Mouse (Mus musculus): Measurements from ENCODE around the gene Zfp385b.

DNA sequence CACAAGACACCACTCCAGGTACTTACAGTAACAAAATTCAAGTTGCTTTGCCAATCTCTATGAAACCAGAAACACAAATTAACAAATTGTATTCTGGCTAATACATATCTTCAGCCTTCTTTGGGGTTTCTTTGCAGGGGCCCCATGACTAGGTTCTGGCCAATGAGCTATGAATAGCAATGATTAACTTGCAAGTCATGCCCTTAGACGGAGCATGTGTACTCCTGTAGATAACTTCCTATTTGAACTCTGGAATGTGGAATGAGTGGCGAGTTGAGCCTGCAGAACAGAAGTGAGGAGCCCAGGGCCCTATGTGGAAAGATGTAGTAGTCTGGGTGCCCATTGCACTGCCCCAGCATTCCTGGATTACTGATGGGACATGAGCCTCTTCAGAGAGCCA is 276.8 kb downstream of the Zfp385b start:
- TF ChIP-seq CTCF (IDR thresholded peaks at IDR 0.05), result no peak
- no peak for TF ChIP-seq POLR2A (IDR thresholded peaks at IDR 0.05; ENCODE audit: insufficient read depth, low read depth, low read length)
- no peak for TF ChIP-seq EP300 (IDR thresholded peaks at IDR 0.05; ENCODE audit: insufficient read depth, low read depth, low read length)
